Mouse (Mus musculus): ENCODE data around the gene Pard3. TPM values are rescaled to one million over a fixed set of nuclear protein-coding genes. Genes with fewer than 3 reads are reported as not detected.
A peak's percentile ranks its signal among the peaks of the same experiment; 100 is the strongest.

Pard3 gene
- polyA plus RNA-seq, 1 experiment = 35.1 TPM

DNA sequence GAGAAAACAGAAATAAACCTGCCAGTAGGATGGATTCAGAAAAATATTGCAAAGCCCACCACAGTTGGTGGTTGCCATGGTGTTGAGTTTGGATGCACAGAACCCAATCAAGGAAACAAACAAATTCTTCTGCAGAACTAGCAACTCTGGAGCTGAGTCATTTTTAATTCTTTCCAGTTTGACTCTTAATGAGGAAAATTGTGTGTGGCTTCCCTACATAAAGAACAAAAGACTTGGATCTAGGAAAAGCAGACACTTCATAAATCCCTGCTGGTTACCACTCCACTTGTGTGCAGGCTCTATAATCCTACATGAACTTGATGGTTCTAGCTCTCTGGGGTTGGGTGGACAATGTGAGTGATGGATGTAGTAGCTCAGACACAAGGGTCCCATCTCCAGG lies 298.1 kb downstream of the Pard3 start:
- no peak for DNase-seq (ENCODE audit: low read depth)
- TF ChIP-seq CTCF (IDR thresholded peaks at IDR 0.05; ENCODE audit: borderline replicate concordance, extremely low read depth, insufficient read depth, insufficient read length) = no peak
- TF ChIP-seq POLR2A (IDR thresholded peaks at IDR 0.05; ENCODE audit: borderline replicate concordance, extremely low read depth, insufficient read depth, insufficient read length, poor library complexity, severe bottlenecking) = no peak

DNA sequence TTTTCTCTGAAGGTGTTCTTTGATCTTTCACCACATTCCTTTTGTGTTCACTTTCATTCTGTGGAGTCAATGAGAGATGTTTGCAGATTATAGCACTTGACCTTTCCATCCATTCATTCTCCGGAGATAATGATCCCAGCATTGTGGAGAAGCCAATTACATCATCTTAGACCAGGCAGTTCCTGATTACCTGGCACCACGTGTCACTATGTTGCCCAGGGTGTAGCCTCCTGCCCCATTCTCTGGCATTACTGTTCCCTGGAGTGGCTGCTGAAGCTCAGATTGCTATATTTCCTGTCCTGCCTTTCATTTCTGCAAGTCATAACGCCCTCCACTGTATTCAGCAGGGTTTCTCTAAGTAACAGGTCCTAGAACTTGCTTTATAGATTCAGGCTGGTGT lies 304.7 kb downstream of the Pard3 start:
- TF ChIP-seq CTCF (IDR thresholded peaks at IDR 0.05; ENCODE audit: borderline replicate concordance, extremely low read depth, insufficient read depth, insufficient read length) (no peak), POLR2A (IDR thresholded peaks at IDR 0.05; ENCODE audit: borderline replicate concordance, extremely low read depth, insufficient read depth, insufficient read length, poor library complexity, severe bottlenecking) (no peak)
- no peak for DNase-seq (ENCODE audit: low read depth)

DNA sequence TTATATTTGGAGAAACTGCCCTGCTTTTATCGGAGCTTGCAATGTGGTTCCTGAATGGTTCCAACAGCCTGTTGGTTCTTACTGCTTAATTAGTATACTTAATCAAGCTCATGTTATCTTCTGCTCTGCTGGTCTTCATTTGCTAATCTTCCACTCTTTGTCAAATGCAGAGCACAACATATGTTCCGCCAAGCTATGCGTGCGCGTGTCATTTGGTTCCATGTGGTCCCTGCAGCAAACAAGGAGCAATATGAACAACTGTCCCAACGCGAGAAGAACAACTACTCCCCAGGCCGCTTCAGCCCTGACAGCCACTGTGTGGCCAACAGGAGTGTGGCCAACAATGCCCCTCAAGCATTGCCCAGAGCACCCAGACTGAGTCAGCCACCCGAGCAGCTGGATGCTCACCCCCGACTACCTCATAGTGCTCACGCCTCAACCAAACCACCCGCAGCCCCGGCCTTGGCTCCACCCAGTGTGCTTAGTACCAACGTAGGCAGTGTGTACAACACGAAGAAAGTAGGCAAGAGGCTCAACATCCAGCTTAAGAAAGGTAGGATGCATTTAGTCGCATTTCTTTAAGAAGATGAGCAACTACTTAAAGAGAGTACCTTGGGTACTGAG lies 307.7 kb downstream of the Pard3 start:
- TF ChIP-seq CTCF (IDR thresholded peaks at IDR 0.05; ENCODE audit: borderline replicate concordance, extremely low read depth, insufficient read depth, insufficient read length) (no peak), POLR2A (IDR thresholded peaks at IDR 0.05; ENCODE audit: borderline replicate concordance, extremely low read depth, insufficient read depth, insufficient read length, poor library complexity, severe bottlenecking) (no peak)
- DNase-seq (ENCODE audit: low read depth) = peak; percentile 74

DNA sequence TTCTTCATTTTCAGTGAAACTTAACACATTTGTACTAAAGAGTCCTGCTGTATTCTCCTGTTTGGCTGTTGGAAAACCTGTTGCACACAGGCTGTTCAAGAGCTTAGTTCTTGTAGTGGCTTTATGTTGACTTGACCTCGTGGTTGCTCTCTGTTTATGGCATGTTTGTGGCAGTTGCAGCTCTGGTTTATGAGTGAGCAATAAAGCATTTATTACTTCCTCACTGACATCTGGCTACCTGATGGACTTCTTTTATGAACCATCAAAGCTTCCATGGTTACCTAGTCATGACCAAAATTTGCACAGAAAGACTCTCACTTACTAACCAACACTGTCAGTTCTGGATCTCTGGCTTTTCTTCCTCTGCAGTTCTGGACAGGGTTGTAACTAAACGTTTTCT lies 314.1 kb downstream of the Pard3 start:
- TF ChIP-seq POLR2A (IDR thresholded peaks at IDR 0.05; ENCODE audit: borderline replicate concordance, extremely low read depth, insufficient read depth, insufficient read length, poor library complexity, severe bottlenecking) (no peak), CTCF (IDR thresholded peaks at IDR 0.05; ENCODE audit: borderline replicate concordance, extremely low read depth, insufficient read depth, insufficient read length) (no peak)
- DNase-seq (ENCODE audit: low read depth) = no peak

DNA sequence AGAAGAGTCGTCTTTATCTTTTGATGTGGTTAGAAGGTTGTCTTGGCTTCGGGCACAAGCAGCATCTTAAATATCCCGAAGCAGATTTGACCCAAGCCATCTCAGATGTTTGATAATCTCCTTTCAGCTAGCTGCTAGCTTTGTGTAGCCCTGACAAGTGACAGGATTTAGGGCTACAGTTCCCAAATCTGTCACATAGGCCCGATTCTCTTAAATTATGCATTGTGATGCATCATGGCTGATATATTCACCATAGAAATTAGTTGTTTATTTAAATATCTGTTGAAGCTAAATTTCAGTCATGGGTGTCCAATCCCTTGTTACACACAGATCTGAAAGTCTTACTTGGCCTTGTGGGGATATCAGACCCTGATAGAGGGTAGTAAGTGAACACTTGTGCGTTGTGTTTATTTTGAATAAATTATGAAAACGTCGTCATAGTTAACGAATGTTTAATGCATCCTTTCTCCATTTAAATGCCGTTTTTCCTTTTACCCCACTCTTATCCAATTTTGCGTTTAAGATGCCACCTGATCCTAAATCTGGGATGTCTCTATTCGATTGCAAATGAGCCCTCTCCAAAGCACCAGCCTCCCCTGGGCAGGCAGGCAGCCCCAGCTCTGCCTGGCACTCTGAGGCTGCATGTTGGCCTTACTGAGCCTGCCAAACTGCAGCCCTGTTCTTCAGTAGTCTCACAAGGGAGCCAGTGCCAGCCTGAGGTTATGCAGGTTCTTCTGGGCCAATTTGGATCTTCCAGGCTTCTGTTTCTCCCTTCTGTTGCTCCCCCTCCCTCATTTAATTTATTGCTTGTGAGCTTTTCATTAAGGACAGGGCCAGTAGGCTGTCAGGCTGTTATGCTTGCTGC lies 315.5 kb downstream of the Pard3 start:
- no peak for TF ChIP-seq CTCF (IDR thresholded peaks at IDR 0.05; ENCODE audit: borderline replicate concordance, extremely low read depth, insufficient read depth, insufficient read length)
- TF ChIP-seq POLR2A (IDR thresholded peaks at IDR 0.05; ENCODE audit: borderline replicate concordance, extremely low read depth, insufficient read depth, insufficient read length, poor library complexity, severe bottlenecking) = no peak
- DNase-seq (ENCODE audit: low read depth) = peak; percentile 93

DNA sequence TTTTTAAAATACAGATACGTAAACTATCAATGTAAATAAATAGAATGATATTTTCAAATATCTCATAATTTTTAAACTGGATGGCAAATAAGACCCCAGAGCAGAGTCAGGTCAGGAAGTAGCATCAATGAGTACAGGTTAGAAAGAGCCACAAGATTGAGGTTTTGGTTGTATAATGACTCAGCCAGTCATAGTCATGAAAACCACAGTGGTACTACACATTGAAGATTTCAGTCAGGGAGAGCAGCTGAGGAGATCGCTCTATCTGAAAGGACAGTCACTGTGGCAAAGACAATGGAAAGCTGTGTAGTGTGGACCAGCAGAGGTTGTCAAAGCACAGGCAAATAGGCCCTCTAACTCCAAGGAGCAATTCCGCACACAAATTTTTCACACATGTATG lies 317.6 kb downstream of the Pard3 start:
- DNase-seq (ENCODE audit: low read depth) = no peak
- no peak for TF ChIP-seq POLR2A (IDR thresholded peaks at IDR 0.05; ENCODE audit: borderline replicate concordance, extremely low read depth, insufficient read depth, insufficient read length, poor library complexity, severe bottlenecking)
- TF ChIP-seq CTCF (IDR thresholded peaks at IDR 0.05; ENCODE audit: borderline replicate concordance, extremely low read depth, insufficient read depth, insufficient read length) = no peak

DNA sequence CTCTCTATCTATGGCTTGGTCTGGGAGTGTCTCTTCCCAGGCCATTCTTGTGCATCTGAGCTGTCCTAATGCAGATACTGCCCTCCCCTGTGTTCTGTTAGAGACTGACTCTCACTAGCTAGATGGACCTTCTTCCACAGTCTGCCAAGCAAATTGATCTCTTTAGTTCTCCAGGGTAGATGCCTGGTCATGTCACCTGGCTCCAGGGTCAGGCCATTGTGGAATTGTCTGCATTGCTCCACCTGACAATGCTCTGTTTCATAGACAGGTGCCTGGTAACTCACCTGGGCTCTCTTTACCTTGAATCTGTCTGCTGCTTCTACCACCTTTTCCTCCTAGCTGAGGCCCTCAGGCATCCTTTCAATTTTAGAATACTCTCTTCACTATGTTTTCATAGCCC lies 329.0 kb downstream of the Pard3 start:
- no peak for TF ChIP-seq POLR2A (IDR thresholded peaks at IDR 0.05; ENCODE audit: borderline replicate concordance, extremely low read depth, insufficient read depth, insufficient read length, poor library complexity, severe bottlenecking)
- no peak for TF ChIP-seq CTCF (IDR thresholded peaks at IDR 0.05; ENCODE audit: borderline replicate concordance, extremely low read depth, insufficient read depth, insufficient read length)
- DNase-seq (ENCODE audit: low read depth) = no peak

DNA sequence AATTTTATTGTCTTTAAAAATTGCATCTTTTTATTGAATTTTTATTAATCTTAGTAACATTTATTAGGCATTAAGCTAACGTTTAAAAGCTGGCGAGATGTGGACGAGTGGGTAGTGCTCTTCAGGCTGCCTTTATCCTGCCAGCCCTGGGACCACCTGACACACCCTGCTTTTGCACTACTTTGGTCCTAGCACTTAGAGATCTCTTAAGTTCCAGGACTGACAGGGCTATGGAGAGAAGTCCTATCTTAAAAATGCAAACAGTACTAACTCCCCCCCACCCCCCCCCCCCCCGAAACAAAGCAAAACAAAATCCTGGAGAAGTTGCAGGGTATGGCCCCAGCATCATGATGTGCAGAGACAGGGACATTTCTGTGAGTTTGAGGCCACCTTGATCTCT lies 331.8 kb downstream of the Pard3 start:
- TF ChIP-seq CTCF (IDR thresholded peaks at IDR 0.05; ENCODE audit: borderline replicate concordance, extremely low read depth, insufficient read depth, insufficient read length) (no peak), POLR2A (IDR thresholded peaks at IDR 0.05; ENCODE audit: borderline replicate concordance, extremely low read depth, insufficient read depth, insufficient read length, poor library complexity, severe bottlenecking) (no peak)

DNA sequence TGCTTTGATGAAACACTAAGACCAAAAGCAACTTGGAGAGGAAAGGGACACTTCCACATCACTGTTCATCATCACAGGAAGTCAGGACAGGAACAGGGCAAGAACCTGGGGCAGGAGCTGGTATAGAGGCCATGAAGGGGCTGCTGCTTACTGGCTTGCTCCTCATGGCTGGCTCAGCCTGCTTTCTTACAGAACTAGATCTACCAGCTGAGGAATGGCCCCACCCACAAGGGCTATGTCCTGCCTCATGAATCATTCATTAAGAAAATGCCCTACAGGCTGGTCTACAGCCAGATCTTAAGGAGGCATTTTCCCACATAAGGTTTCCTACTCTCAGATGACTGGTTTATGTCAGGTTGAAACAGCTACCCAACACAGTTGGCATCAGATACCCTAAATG lies 342.1 kb downstream of the Pard3 start:
- TF ChIP-seq CTCF (IDR thresholded peaks at IDR 0.05; ENCODE audit: borderline replicate concordance, extremely low read depth, insufficient read depth, insufficient read length) = no peak
- no peak for TF ChIP-seq POLR2A (IDR thresholded peaks at IDR 0.05; ENCODE audit: borderline replicate concordance, extremely low read depth, insufficient read depth, insufficient read length, poor library complexity, severe bottlenecking)
- peak; percentile 49 for DNase-seq (ENCODE audit: low read depth)

More for the DNA sequence above, 331.8 kb downstream of the Pard3 start:
- no peak for DNase-seq (ENCODE audit: low read depth)

DNA sequence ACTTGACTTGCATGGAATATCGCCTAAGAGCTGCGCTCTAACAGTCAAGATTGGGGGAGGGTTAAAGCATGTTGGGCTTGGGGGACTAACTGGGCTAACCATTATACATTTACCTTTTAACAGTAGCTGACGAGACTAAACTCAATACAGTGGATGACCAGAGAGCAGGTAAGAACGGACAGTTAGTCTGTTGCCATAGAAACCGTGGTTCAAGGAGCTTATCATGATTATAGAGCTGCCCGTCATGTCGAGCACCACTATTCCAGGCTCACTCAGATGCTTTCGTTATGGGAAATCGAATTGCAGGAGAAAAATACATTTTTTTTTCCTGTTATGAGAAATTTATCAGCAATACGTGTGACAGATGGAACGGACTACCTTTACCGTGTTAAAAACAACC lies 346.9 kb downstream of the Pard3 start:
- no peak for TF ChIP-seq CTCF (IDR thresholded peaks at IDR 0.05; ENCODE audit: borderline replicate concordance, extremely low read depth, insufficient read depth, insufficient read length)
- DNase-seq (ENCODE audit: low read depth) = peak; percentile 73

DNA sequence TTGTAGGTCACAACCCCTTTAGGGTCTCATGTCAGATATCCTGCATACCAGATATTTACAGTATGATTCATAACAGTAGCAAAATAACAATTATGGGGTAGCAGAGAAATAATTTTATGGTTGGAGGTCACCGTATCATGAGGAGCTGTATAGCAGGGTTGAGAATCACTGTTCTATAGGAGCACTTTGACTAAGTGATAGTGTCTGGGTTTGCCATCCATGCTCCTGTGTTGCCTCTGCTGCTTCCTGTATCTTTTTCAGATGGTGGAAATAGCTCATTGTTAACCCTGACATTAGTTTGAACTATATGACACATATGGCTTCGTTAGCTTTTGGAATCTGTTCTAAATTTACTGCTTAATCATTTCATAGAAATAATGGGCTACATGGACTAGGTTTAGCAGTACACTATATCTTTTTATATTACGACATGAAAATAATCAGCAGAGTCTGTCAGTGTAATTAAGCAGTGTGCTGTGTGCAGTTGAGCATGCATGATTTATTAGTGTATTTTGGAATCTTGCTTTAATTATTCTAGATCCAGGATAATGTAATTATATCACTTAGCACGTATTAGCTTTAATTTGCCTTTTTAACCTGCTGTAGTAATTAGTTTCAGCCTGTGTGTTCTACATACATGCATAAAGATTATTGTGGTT lies 347.6 kb downstream of the Pard3 start:
- DNase-seq (ENCODE audit: low read depth) = peak; percentile 33
- TF ChIP-seq POLR2A (IDR thresholded peaks at IDR 0.05; ENCODE audit: borderline replicate concordance, extremely low read depth, insufficient read depth, insufficient read length, poor library complexity, severe bottlenecking) = no peak
- no peak for TF ChIP-seq CTCF (IDR thresholded peaks at IDR 0.05; ENCODE audit: borderline replicate concordance, extremely low read depth, insufficient read depth, insufficient read length)
